Mouse (Mus musculus) brain, embryonic 14.5 days (tissue): ENCODE measurements around the gene Dnmbp.

Experiments
- CTCF ChIP-seq: fragments of 200-500 bp; IDR thresholded peaks from 2 replicates; pipeline ENCODE4 v1.5.1; 2012; ENCODE audit warnings: inconsistent platforms, mild to moderate bottlenecking, moderate library complexity, borderline replicate concordance; ENCODE audit not compliant: insufficient read depth, insufficient read length; ENCODE audit errors: extremely low read depth
- POLR2A ChIP-seq: fragments of 200-500 bp; IDR thresholded peaks from 2 replicates; pipeline ENCODE4 v1.6.1; 2012; ENCODE audit warnings: mild to moderate bottlenecking, inconsistent platforms, borderline replicate concordance; ENCODE audit not compliant: poor library complexity, insufficient read depth, insufficient read length, severe bottlenecking; ENCODE audit errors: extremely low read depth

GRCm38 (mm10) chr19:43972129-43972528, 32.1 kb upstream of the Dnmbp start:
- TF ChIP-seq POLR2A = no peak
- no peak for TF ChIP-seq CTCF
